Mouse (Mus musculus) cerebellum, adult 11 months (tissue): ENCODE data around the gene Ccdc13.

Source experiments
- DNase-seq: peaks from one replicate; pipeline ENCODE4 v3.0.0; 2022

Gene Ccdc13

DNA sequence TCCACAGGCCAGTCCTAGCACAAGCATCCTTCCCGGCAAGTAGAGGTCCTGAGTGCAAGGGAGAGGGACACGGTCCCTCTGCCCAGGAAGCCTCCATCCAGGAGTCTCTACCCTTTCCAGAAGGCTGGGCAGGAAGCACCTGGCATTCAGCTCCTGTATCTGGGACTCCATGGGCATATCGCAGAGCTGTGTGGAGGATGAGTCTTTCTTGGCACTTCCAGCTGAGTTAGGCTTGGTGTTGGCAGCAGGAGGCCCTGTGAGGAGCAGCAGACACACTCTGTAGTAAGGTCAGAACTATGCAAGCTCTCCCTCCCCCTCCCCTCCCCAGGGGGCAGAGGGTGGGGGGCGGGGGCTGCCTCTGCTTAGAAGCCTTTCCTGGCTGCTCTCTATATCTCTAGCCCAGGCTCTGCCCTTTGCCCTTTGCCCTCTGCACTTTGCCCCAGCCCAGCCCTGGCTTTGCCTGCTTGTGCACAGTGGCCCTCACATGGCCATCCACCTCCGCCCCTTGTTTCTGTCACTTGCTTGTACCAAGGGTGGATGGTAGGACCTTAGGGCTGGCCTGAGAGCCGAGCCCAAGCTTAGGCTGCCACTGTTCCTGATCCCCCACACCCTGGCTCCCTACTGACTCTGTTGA is 40.3 kb downstream of the Ccdc13 start:
- DNase-seq = no peak

DNA sequence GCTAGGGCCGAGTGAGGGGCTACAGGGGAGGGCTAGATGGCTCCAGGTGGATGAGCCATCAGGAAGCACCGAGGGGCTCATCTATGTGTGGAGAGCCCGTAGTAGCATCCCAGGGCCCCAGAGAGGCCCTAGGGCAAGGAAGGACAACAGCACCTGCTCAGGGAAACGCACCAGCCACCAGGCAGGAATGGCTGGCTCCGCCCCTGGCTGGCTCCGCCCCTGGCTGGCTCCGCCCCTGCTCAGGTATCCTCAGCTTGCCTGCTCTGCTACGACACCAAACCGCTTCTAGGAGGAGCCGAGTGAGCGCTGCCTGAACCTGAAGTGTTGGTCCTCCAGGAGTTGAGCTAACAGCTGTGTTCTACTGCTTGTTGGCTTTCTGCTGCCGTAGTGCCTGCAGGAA is 41.5 kb downstream of the Ccdc13 start:
- DNase-seq = no peak

DNA sequence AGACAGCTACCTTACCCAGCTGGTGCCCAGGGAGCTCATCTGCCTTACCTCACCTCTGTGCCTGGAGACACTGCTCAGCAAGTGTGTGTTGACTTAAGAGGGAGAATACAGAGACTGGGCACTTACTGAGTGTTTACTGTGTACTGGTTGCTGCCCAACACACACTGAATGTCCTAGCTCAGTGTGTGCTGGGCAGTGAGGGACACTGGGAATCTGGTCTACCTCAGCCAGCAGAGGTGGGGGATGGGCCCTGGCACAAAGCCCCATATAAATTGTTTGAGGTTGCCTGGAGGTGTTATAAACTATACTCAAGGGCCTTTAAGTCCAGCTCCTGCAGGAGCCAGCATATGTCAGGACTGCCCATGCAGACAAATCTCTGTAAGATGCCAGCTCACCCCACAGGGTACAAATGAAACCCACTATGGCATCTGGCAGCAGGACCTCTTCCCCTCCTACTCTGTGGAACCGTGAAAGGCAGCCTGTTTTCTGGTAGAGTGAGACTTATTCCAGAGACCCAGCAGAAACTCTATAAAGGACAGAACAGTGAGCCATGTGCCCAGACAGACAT is 44.2 kb downstream of the Ccdc13 start:
- no peak for DNase-seq

DNA sequence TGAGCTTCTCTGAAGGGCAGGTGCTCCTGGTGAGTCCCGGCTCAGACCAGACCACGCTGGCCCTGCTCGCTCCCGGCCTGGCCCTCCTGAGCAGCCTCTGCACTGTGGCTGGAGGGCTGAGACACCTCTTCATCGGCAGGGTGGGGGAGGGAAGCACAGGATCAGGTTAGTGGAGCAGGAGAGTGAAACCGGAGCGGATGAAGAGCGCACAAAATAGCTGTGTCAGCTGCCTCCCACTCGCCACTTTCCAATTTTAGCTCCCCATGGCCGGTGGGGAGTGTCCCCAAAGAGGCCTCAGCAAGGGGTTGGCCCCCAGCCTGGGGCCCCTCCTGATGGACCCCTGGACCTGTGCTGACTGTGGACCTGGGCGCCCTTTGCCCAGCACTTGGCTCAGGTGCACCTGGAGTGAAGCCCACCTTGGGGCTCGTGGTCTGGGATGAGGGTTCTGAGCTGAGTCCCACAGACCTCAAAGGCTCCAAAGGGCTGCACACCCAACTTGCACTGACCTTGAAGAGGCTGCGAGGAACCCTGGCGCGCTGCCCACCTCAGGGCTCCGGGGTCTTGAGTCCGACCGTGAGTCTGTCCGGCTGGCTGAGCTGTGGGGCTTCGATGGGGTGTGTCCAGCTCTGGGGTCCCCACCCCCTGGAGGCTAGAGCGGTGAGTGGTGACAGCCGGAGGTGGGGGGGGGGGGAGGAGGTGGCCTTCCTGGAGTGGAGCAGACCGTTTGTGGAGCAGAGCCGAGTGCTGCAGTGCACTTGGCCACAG is 47.3 kb downstream of the Ccdc13 start, which contains the start of gene Hhatl:
Gene Hhatl (minus strand): TSS at position 751 of the 765 bp plus-strand sequence.
- no peak for DNase-seq

DNA sequence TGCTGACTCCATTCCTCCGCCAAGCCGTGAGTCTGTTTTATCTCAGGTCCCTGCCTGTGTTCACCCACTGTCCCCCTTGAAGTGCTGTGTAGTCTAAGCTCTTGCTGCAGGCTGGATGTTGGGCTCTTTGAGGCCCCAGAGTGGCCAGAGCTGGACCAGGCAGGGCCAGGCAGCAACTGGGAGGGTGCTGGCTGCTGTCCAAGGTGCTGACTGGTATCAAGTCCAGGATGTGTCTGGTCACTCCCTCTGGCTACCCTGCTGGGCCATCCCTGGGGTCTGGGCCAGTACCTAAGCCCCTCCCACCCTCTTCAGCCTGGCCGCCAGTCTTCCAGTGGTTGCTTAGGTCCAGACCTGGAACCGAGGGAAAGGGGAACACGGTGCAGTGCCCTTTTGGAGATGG is 48.1 kb downstream of the Ccdc13 start:
- peak; percentile 43 for DNase-seq

DNA sequence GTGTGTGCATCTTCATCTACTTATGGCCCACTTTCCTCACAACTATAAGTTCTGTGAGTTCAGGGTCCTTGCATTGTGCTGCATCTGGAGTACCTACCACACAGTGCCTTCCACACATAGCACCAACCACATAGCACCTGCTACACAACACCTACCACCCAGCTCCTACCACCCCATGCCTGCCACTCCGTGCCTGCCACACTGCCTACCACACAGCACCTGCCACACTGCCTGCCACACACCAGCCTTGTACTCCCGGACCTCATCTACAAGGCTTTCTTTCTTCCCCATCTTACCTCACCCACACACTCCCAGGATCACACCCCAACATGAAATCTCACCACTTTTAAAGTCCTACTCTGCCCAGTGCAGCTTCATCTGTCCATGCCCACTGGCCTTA is 52.9 kb downstream of the Ccdc13 start:
- no peak for DNase-seq

DNA sequence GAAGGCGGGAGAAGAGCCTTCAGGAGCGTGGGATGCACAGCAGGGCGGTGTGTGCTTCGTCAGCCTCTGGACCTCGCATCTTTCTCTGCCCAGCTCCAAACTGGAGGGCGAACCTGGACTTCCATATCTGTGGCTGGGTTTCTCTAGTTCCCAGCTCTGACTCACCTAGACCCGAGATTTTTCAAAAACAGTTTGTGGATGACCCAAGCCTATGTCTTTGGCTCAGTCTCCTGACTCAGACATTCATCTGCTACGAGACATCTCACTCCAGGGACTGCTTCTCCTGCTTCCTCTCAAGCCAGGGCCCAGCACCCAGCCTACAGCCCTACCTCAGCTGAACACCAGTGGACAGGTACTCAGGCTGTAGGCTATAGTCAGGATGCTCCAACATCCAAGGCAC is 54.0 kb downstream of the Ccdc13 start:
- no peak for DNase-seq

DNA sequence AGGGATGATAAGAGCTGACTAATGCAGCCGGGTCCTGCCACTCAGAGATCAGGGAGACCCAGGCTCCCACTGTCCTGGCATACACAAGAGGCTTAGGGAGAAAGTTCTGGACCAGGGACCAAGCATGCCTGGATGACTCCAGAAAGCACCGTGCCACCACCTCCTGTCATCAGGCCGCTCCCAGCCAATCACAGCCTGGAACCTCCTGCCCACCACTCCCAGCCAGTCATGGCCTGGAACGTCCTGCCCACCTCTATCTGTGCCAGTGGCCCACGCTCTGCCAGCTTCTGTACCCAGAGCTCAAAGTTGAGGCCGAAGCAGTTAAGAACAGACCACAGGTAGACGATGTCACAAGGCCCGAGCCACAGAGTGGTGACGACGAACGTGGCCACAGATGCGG is 54.5 kb downstream of the Ccdc13 start:
- no peak for DNase-seq

DNA sequence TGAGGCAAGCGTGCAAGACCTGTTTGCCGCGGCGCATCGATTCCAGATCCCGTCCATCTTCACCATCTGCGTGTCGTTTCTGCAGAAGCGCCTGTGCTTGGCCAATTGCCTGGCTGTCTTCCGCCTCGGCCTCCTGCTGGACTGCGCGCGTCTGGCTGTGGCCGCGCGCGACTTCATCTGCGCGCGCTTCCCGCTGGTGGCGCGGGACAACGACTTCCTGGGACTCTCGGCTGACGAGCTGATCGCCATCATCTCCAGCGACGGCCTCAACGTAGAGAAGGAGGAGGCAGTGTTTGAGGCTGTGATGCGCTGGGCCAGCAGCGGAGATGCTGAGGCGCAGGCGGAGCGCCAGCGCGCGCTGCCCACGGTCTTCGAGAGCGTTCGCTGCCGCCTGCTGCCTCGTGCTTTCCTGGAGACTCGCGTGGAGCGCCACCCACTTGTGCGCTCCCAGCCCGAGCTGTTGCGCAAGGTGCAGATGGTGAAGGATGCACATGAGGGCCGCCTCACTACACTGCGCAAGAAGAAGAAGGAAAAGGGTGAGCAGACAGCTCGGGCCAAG is 61.1 kb downstream of the Ccdc13 start:
- no peak for DNase-seq

DNA sequence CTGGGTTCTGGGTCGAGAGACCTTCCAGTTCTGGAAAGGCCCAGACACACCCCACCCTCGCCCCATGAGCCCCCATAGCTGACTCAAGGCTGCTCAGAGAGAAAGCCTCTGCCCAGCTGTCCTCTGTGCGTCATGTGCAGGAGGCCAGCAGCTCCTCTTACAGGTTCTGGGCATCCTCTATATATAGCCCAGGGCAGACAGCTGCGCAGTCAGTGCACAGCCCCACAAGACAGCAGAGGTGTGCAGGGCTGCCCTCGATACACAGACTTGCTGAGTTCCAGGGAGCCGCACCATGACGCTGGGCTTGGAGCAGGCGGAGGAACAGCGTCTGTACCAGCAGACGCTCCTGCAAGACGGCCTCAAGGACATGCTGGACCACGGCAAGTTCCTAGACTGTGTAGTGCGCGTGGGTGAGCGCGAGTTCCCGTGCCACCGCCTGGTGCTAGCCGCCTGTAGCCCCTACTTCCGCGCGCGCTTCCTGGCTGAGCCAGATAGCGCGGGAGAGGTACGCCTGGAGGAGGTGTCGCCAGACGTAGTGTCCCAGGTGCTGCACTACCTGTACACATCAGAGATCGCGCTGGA is 61.7 kb downstream of the Ccdc13 start, which contains the start of gene Klhl40:
Gene Klhl40 (plus strand): TSS at position 124 of the 582 bp plus-strand sequence.
- DNase-seq = no peak

DNA sequence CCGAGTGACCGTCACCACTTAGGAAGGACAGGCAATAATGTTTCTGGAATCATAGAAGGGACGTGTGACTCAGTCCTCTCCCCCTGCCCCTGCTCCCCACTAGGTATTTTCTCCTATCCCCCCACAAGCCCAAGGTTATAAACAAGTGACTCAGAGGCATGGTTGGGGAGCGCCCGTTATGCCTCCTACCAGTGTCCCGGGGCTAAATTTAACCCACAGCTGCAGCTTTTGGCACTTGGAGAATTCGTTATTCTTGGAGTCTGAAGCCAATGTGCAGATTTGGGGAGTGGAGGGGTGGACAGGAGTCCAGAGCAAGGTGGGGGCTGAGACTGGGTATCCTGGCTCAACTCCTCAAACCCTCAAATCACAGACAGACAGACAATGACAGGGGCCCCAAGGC is 62.8 kb downstream of the Ccdc13 start:
- DNase-seq = no peak

DNA sequence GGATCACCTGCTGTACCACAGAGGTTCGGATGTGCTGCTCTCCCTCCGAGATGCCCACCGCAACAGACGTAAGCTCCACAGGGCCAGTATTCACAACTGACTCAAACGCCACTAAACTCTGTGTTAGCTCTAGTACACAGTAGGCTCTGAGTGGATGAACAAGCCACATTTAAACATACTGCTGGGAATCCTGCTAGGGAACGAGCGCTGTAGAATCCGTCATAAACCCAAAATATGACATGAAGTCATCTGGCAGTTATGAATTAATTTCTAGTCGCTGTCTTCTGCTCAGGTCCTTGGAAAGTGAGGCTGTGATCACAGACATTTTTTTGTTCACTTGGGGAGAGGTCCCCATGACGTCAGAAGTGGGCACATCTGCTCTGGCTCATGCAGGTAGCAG is 63.3 kb downstream of the Ccdc13 start:
- DNase-seq = no peak

DNA sequence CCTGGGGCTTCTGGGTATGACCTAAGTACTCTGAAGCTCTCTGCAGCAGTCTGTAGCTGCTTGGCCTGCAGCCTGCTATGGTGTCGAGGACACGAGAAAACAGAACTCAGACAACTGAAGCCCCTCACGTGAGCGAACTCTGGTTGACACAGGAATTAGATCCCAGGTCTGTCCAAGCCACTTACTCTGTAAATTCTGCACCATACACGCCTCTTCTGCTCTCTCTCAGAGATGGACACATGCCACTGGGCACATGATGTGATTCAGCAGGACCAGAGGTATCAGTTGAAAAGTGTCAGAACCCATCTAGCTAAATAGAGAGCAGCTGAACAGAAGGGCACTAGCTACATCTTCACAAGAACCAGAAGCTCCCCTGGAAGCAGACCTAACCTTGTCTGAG is 66.8 kb downstream of the Ccdc13 start:
- no peak for DNase-seq

DNA sequence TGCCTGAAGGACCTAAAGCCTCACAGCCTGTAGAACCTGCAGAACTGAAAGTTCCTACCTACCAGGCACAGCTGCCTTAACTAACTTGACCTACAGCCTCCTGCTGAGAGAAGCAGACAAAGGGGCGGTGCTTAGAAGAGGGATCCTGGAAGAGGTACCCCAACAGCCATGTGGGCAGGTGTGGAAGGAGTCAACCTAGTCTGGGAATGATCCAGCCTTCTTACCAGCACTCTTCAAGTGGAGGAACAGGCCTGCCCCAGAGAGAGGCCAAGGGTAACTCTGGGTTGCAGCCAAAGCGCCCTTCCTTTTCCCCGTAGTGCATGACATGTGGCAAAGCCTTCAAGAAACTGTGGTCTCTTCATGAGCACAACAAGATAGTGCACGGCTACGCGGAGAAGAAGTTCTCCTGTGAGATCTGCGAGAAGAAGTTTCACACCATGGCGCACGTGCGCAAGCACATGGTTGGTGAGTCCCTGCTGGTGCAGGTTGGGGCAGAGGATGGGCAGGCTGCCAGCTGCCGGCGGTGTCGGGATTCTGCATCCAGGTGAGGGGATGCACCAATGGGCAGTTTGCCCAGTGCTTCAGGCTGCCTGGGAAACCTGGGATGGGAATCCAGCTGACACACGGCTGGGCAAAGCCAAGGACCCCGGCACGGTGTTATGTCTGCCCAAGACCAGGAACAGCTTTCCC is 74.0 kb downstream of the Ccdc13 start:
- peak; percentile 38 for DNase-seq

DNA sequence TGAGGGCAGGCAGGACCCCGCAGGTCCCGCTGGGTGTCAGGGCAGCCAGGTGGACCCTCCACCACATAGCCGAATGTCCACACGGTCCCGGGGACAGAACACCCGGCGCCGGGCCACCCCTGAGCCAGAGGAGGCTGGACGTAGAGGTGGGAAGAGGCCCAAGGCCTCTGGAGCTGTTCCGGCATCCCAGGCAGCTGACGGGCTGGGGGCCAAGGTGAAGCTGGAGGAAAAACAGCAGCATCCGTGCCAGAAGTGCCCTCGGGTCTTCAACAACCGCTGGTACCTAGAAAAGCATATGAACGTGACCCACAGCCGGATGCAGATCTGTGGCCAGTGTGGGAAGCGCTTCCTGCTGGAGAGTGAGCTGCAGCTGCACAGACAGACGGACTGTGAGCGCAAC is 75.5 kb downstream of the Ccdc13 start:
- no peak for DNase-seq

DNA sequence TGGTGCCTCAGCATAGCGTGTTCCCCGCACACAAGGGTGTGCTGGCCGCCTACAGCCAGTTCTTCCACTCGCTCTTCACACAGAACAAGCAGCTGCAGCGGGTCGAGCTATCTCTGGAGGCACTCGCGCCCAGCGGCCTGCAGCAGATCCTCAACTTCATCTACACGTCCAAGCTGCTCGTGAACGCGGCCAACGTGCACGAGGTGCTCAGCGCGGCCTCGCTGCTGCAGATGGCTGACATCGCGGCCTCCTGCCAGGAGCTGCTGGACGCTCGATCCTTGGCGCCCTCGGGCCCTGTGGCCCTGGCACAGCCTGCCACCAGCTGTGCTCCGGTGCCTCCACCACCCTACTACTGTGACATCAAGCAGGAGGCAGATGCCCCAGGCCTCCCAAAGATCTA is 76.5 kb downstream of the Ccdc13 start:
- no peak for DNase-seq

DNA sequence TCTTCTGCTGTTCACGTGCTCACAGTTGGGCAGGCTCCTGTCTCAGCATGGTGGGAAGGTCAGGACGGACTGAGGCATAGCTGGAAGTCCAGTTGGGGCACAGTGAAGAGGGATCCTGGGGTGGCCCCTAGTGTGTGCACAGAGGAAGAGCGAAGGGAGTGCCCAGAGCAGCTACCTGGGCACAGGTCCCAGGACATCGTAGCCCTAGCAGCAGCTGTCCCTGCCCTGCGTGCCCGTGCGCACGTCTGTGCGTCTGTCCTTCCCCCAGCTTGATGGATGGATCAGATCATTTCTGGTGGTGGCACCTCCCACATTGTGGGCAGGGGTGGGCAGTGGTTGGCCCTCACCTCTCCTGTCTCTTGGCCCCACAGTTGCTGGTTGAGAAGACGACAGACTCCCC is 77.0 kb downstream of the Ccdc13 start:
- no peak for DNase-seq

DNA sequence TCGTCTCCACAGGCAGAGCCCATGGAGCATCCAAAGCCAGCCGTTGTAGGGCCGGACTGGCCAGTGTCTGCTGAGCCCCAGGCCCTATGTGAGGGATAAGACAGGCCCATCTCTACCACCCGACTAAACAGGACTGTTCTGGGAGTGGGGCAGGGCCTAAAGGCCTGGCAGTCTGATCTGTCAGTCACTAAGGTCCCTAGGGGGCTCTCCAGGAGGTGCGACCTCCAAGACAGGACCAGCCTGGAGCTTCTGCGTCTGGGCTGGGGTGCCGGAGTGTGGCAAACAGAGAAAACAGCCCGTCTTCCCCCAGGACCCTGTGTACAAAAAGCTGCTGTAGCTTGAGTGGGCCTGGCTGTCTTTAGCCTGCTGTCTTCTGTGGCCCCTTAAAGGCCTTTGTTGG is 77.5 kb downstream of the Ccdc13 start:
- no peak for DNase-seq

DNA sequence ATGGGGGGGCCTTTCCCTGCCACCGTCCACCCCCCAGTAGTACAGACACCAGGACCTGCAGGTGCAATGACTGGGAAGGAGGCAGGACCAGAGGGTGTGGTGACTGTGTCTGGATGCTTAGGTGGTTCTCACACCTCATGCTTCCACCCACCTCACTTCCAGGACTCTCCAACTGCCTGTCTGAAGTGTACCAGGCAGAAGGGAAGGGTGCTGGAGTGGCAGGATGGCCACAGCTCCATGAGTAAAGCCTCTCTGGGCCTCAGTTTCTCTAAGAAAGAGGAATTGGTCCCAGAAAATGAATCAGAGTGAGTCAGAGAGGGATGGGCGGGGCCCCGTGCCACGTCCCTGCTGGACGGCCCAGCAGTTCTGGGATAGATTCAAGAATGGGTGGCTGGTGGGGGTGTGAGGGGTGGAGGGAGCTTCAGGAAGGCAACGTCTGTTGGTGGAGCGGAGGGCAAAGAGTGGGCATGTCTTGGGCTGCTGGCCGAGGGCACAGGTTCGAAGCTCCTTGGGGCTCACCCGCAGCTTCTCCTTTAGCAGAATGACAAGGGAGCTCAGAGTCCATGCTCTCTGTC is 78.1 kb downstream of the Ccdc13 start:
- DNase-seq = no peak

DNA sequence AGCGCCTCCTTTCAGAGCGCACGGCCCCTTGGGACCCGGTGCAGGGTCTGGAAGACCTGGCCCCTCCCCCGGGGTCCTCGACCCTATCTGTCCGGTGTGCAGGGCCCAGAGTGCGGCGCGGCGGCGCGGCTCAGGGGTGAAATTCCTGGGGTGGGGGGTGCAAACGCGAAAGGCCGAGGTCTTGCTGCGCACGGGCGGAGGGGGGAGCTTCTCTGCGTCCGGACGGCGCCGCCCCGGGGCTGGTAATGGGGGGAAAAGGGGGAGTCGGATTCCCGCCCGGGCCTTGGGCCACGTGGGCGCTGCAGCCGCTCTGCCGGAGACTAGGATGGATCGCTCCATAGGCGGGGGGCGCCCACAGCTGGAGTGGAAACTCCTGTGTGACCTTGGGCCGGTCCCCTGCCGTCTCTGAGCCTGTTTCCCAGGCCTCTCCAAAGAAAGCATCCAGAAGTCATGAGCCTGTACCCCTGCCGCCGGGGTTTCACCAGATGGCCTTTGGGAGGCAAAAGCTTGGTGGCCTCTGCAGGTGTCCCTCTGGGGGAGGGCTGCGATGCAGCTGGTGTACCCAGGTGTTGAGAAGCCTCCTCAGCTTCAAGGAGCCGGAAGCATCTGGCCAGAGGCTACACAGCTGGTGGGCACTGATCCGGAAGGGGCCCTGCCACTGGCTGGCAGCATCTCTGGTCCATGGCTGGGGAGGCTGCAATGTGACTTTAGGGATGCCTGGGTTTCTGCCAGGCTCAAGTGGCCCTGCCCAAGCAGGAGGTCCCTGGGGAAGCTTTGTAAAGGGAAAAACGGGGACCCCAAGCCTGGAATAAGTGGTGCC is 78.8 kb downstream of the Ccdc13 start:
- DNase-seq = peak; percentile 48
